Mouse (Mus musculus): ENCODE measurements around the gene Ffar4. TPM values are rescaled to one million over a fixed set of nuclear protein-coding genes. Genes with fewer than 3 reads are reported as not detected.

Gene Ffar4
- polyA plus RNA-seq, 1 experiment: not detected

GRCm38 (mm10) chr19:38063201-38063600 lies 33.7 kb upstream of the Ffar4 start:
- H3K4me1 ChIP-seq (ENCODE audit: control insufficient read depth, insufficient read depth, low read length): no peaks in the 10 kb centered on the region
- H3K27ac ChIP-seq (ENCODE audit: insufficient read depth, low read depth, low read length): no peak overlapping the region
- 90% methylated on average over 3 of the region's 3 CpGs for WGBS
- TF ChIP-seq CTCF (IDR thresholded peaks at IDR 0.05; ENCODE audit: insufficient read depth, low read depth, low read length) (no peak), POLR2A (IDR thresholded peaks at IDR 0.05; ENCODE audit: insufficient read depth, low read depth, low read length) (no peak)
- H3K4me3 ChIP-seq (ENCODE audit: insufficient read depth, low read depth, low read length): no peak overlapping the region

GRCm38 (mm10) chr19:38064051-38064450 lies 32.8 kb upstream of the Ffar4 start:
- TF ChIP-seq CTCF (IDR thresholded peaks at IDR 0.05; ENCODE audit: insufficient read depth, low read depth, low read length) (no peak), POLR2A (IDR thresholded peaks at IDR 0.05; ENCODE audit: insufficient read depth, low read depth, low read length) (no peak)
- WGBS: 100% methylated on average over 1 of the region's 1 CpGs

GRCm38 (mm10) chr19:38073226-38073625 lies 23.6 kb upstream of the Ffar4 start:
- H3K4me1 ChIP-seq (ENCODE audit: control insufficient read depth, insufficient read depth, low read length): no peaks in the 10 kb centered on the region
- no peak overlapping the region for H3K27ac ChIP-seq (ENCODE audit: insufficient read depth, low read depth, low read length)
- no peak overlapping the region for H3K4me3 ChIP-seq (ENCODE audit: insufficient read depth, low read depth, low read length)
- no peak for TF ChIP-seq CTCF (IDR thresholded peaks at IDR 0.05; ENCODE audit: insufficient read depth, low read depth, low read length)
- no peak for TF ChIP-seq POLR2A (IDR thresholded peaks at IDR 0.05; ENCODE audit: insufficient read depth, low read depth, low read length)
- WGBS: 94% methylated on average over 5 of the region's 5 CpGs

More at GRCm38 (mm10) chr19:38064051-38064450, 32.8 kb upstream of the Ffar4 start:
- no peak overlapping the region for H3K4me3 ChIP-seq (ENCODE audit: insufficient read depth, low read depth, low read length)
- no peaks in the 10 kb centered on the region for H3K4me1 ChIP-seq (ENCODE audit: control insufficient read depth, insufficient read depth, low read length)
- no peak overlapping the region for H3K27ac ChIP-seq (ENCODE audit: insufficient read depth, low read depth, low read length)

GRCm38 (mm10) chr19:38075051-38075450 lies 21.8 kb upstream of the Ffar4 start:
- no peaks in the 10 kb centered on the region for H3K4me1 ChIP-seq (ENCODE audit: control insufficient read depth, insufficient read depth, low read length)
- no peak for TF ChIP-seq CTCF (IDR thresholded peaks at IDR 0.05; ENCODE audit: insufficient read depth, low read depth, low read length)
- no peak for TF ChIP-seq POLR2A (IDR thresholded peaks at IDR 0.05; ENCODE audit: insufficient read depth, low read depth, low read length)
- H3K4me3 ChIP-seq (ENCODE audit: insufficient read depth, low read depth, low read length): no peak overlapping the region
- H3K27ac ChIP-seq (ENCODE audit: insufficient read depth, low read depth, low read length): no peak overlapping the region
- WGBS: 85% methylated on average over 11 of the region's 11 CpGs

GRCm38 (mm10) chr19:38076251-38076650 lies 20.6 kb upstream of the Ffar4 start:
- no peak overlapping the region for H3K27ac ChIP-seq (ENCODE audit: insufficient read depth, low read depth, low read length)
- TF ChIP-seq CTCF (IDR thresholded peaks at IDR 0.05; ENCODE audit: insufficient read depth, low read depth, low read length) (no peak), POLR2A (IDR thresholded peaks at IDR 0.05; ENCODE audit: insufficient read depth, low read depth, low read length) (no peak)
- H3K4me3 ChIP-seq (ENCODE audit: insufficient read depth, low read depth, low read length): no peak overlapping the region
- H3K4me1 ChIP-seq (ENCODE audit: control insufficient read depth, insufficient read depth, low read length): no peaks in the 10 kb centered on the region
- 63% methylated on average over 2 of the region's 2 CpGs for WGBS

GRCm38 (mm10) chr19:38077851-38078540 lies 18.9 kb upstream of the Ffar4 start:
- Histone ChIP-seq H3K4me1 (ENCODE audit: control insufficient read depth, insufficient read depth, low read length) (no peaks in the 10 kb centered on the region), H3K27ac (ENCODE audit: insufficient read depth, low read depth, low read length) (no peak overlapping the region), H3K4me3 (ENCODE audit: insufficient read depth, low read depth, low read length) (no peak overlapping the region)
- 73% methylated on average over 3 of the region's 3 CpGs for WGBS
- TF ChIP-seq CTCF (IDR thresholded peaks at IDR 0.05; ENCODE audit: insufficient read depth, low read depth, low read length) (no peak), POLR2A (IDR thresholded peaks at IDR 0.05; ENCODE audit: insufficient read depth, low read depth, low read length) (no peak)

- no peak overlapping the region for H3K27ac ChIP-seq (ENCODE audit: insufficient read depth, low read depth, low read length)
- 79% methylated on average over 3 of the region's 3 CpGs for WGBS
- no peaks in the 10 kb centered on the region for H3K4me1 ChIP-seq (ENCODE audit: control insufficient read depth, insufficient read depth, low read length)
- no peak overlapping the region for H3K4me3 ChIP-seq (ENCODE audit: insufficient read depth, low read depth, low read length)
- TF ChIP-seq POLR2A (IDR thresholded peaks at IDR 0.05; ENCODE audit: insufficient read depth, low read depth, low read length): no peak
- no peak for TF ChIP-seq CTCF (IDR thresholded peaks at IDR 0.05; ENCODE audit: insufficient read depth, low read depth, low read length)
Observed at GRCm38 (mm10) chr19:38081361-38081760, 15.5 kb upstream of the Ffar4 start.

GRCm38 (mm10) chr19:38082931-38083525 lies 13.8 kb upstream of the Ffar4 start:
- H3K4me3 ChIP-seq (ENCODE audit: insufficient read depth, low read depth, low read length): no peak overlapping the region
- no peak for TF ChIP-seq POLR2A (IDR thresholded peaks at IDR 0.05; ENCODE audit: insufficient read depth, low read depth, low read length)
- no peak for TF ChIP-seq CTCF (IDR thresholded peaks at IDR 0.05; ENCODE audit: insufficient read depth, low read depth, low read length)

GRCm38 (mm10) chr19:38085841-38086240 lies 11.0 kb upstream of the Ffar4 start:
- 93% methylated on average over 4 of the region's 4 CpGs for WGBS
- no peak for TF ChIP-seq CTCF (IDR thresholded peaks at IDR 0.05; ENCODE audit: insufficient read depth, low read depth, low read length)
- TF ChIP-seq POLR2A (IDR thresholded peaks at IDR 0.05; ENCODE audit: insufficient read depth, low read depth, low read length): no peak
- no peak overlapping the region for H3K4me3 ChIP-seq (ENCODE audit: insufficient read depth, low read depth, low read length)
- H3K4me1 ChIP-seq (ENCODE audit: control insufficient read depth, insufficient read depth, low read length): peaks cover 4% of the 10 kb centered on the region; the same call in 1 of the 2 replicates
- no peak overlapping the region for H3K27ac ChIP-seq (ENCODE audit: insufficient read depth, low read depth, low read length)

More at GRCm38 (mm10) chr19:38082931-38083525, 13.8 kb upstream of the Ffar4 start:
- WGBS: 73% methylated on average over 5 of the region's 5 CpGs
- peaks cover 4% of the 10 kb centered on the region; the same call in 1 of the 2 replicates for H3K4me1 ChIP-seq (ENCODE audit: control insufficient read depth, insufficient read depth, low read length)
- no peak overlapping the region for H3K27ac ChIP-seq (ENCODE audit: insufficient read depth, low read depth, low read length)

Data from olfactory bulb, adult 2 months (tissue).